In the genomic region with DNA sequence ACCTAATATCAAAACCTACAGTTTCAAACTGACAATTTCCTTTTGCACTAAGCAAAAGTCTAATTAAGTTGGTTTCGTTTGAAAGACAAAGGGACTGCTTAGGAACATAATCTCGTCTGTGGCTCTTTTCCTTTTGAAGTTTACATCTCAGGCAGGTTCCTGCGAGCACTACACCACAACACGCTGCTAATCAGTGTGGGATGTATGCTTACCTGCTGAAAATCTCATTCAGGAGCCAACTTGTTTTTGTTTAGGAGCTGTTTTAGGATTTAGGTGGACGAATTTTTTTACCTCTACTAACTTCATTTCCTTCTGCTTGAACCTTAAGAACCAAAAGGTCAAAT, we compare ENCODE assay signal across 8 mouse cellular contexts. TPM values are rescaled to one million over a fixed set of nuclear protein-coding genes. Genes with fewer than 3 reads are reported as not detected.
DNase-seq lines count a peak whose midpoint lies in the region; ATAC-seq and TF ChIP-seq lines count a peak whose summit lies in the region.

No protein-coding gene starts in this region.

- ATAC-seq in embryonic facial prominence, embryonic 12.5 days (ENCODE audit: insufficient number of reproducible peaks, insufficient read depth, low FRiP score, low TSS enrichment) = peak; percentile 19; the same call in 1 of the 2 replicates
- ATAC-seq in intestine, embryonic 14.5 days (replicated peaks; ENCODE audit: low FRiP score, low TSS enrichment, low read depth) = peak; percentile 17; the same call in 1 of the 2 replicates
- ATAC-seq in midbrain, embryonic 16.5 days = peak; percentile 75

- peak overlapping the region; percentile 66 for H3K4me2 ChIP-seq in embryonic facial prominence, embryonic 12.5 days (replicated peaks)
- peak overlapping the region; percentile 64 for H3K4me2 ChIP-seq in intestine, embryonic 14.5 days (ENCODE audit: low read length)
- H3K4me2 ChIP-seq in midbrain, embryonic 16.5 days (ENCODE audit: low read length) = peak overlapping the region; percentile 65

- WGBS in kidney, adult 2 months = 8% methylated on average over 5 of the region's 5 CpGs
- 20% methylated on average over 5 of the region's 5 CpGs for WGBS in embryonic facial prominence, embryonic 12.5 days
- 21% methylated on average over 5 of the region's 5 CpGs for WGBS in intestine, embryonic 14.5 days
- WGBS in midbrain, embryonic 16.5 days = 16% methylated on average over 5 of the region's 5 CpGs

- no peaks in the 10 kb centered on the region for H3K36me3 ChIP-seq in kidney, adult 2 months (ENCODE audit: control insufficient read depth, insufficient read depth, low read length)
- no peaks in the 10 kb centered on the region for H3K36me3 ChIP-seq in embryonic facial prominence, embryonic 12.5 days
- H3K36me3 ChIP-seq in intestine, embryonic 14.5 days (ENCODE audit: control insufficient read depth, insufficient read depth, low read length) = no peaks in the 10 kb centered on the region
- H3K36me3 ChIP-seq in midbrain, embryonic 16.5 days (ENCODE audit: control insufficient read depth, insufficient read depth, low read length) = no peaks in the 10 kb centered on the region; the same call in 1 of the 2 replicates

- no peak for TF ChIP-seq CTCF in kidney, adult 2 months (conservative IDR thresholded peaks at IDR 0.05; ENCODE audit: insufficient read depth, insufficient read length, low read depth, low read length)

- H3K27me3 ChIP-seq in kidney, adult 2 months (replicated peaks; ENCODE audit: control insufficient read depth, insufficient read depth, low read length) = no peaks in the 10 kb centered on the region
- H3K27me3 ChIP-seq in embryonic facial prominence, embryonic 12.5 days = no peaks in the 10 kb centered on the region
- H3K27me3 ChIP-seq in intestine, embryonic 14.5 days (replicated peaks; ENCODE audit: control insufficient read depth, insufficient read depth, low read length) = no peaks in the 10 kb centered on the region
- H3K27me3 ChIP-seq in midbrain, embryonic 16.5 days (ENCODE audit: control insufficient read depth, insufficient read depth, low read depth, low read length) = no peaks in the 10 kb centered on the region

- H3K4me3 ChIP-seq in kidney, adult 2 months (ENCODE audit: insufficient read depth, low read depth, low read length) = peak overlapping the region; percentile 67
- peak overlapping the region; percentile 76 for H3K4me3 ChIP-seq in embryonic facial prominence, embryonic 12.5 days
- peak overlapping the region; percentile 78 for H3K4me3 ChIP-seq in intestine, embryonic 14.5 days (ENCODE audit: low read depth, low read length)
- peak overlapping the region; percentile 76 for H3K4me3 ChIP-seq in midbrain, embryonic 16.5 days (ENCODE audit: low read depth, low read length)

- DNase-seq in kidney, adult 2 months = no peak
- no peak for DNase-seq in kidney, adult 8-10 months
- DNase-seq in intestine, embryonic 14.5 days (ENCODE audit: low spot score) = no peak
- DNase-seq in urinary bladder, postnatal 25 days (ENCODE audit: low spot score) = no peak
- no peak for DNase-seq in thymus, postnatal 14 days
- no peak for DNase-seq in adrenal gland, postnatal 10 days

- H3K4me1 ChIP-seq in kidney, adult 2 months (ENCODE audit: control insufficient read depth, insufficient read depth, low read length) = peaks cover 6% of the 10 kb centered on the region
- peaks cover 4% of the 10 kb centered on the region; the same call in 1 of the 2 replicates for H3K4me1 ChIP-seq in embryonic facial prominence, embryonic 12.5 days
- H3K4me1 ChIP-seq in intestine, embryonic 14.5 days (replicated peaks; ENCODE audit: control insufficient read depth, insufficient read depth, low read length) = 0 out of 2 replicates have a peak, but pooled peaks cover 3% of the 10 kb centered on the region
- peaks cover 9% of the 10 kb centered on the region for H3K4me1 ChIP-seq in midbrain, embryonic 16.5 days (ENCODE audit: control insufficient read depth, insufficient read depth, low read length)

- no peaks in the 10 kb centered on the region for H3K9me3 ChIP-seq in embryonic facial prominence, embryonic 12.5 days
- H3K9me3 ChIP-seq in intestine, embryonic 14.5 days (ENCODE audit: control insufficient read depth, low read length) = no peaks in the 10 kb centered on the region
- no peaks in the 10 kb centered on the region for H3K9me3 ChIP-seq in midbrain, embryonic 16.5 days (replicated peaks; ENCODE audit: control insufficient read depth, low read length, poor library complexity, severe bottlenecking)

- peak overlapping the region; percentile 29; the same call in 1 of the 2 replicates for H3K27ac ChIP-seq in kidney, adult 2 months (ENCODE audit: insufficient read depth, low read depth, low read length)
- peak overlapping the region; percentile 76; the same call in 1 of the 2 replicates for H3K27ac ChIP-seq in embryonic facial prominence, embryonic 12.5 days
- 0 out of 2 replicates have a peak overlapping the region, but pooled peaks have one; percentile 78 for H3K27ac ChIP-seq in intestine, embryonic 14.5 days (ENCODE audit: low read depth)
- H3K27ac ChIP-seq in midbrain, embryonic 16.5 days (ENCODE audit: low read length) = peak overlapping the region; percentile 95

- no peak for TF ChIP-seq POLR2A in kidney, adult 2 months (IDR thresholded peaks at IDR 0.05; ENCODE audit: low read depth, low read length)

- no peak overlapping the region for H3K9ac ChIP-seq in embryonic facial prominence, embryonic 12.5 days
- peak overlapping the region; percentile 68; the same call in 1 of the 2 replicates for H3K9ac ChIP-seq in intestine, embryonic 14.5 days (ENCODE audit: low read length)
- peak overlapping the region; percentile 56 for H3K9ac ChIP-seq in midbrain, embryonic 16.5 days (ENCODE audit: low read depth, low read length)

RNA-seq across cellular contexts. Expression of a gene that starts 0.4 kb away (rescaled TPM):
- polyA plus RNA-seq in kidney, adult 2 months (2012; rRNA removed) = 3.8 and 4.5 TPM in 2 replicates
- 15.5 and 16.8 TPM in 2 replicates for polyA plus RNA-seq in embryonic facial prominence, embryonic 12.5 days (2016; fragmentation: Nextera tagmentation; extraction: Ambion mirVana)
- polyA plus RNA-seq in intestine, embryonic 14.5 days (2014; fragmentation: Nextera tagmentation; extraction: Ambion mirVana) = 9.5 and 12.3 TPM in 2 replicates
- 16.1 and 17.2 TPM in 2 replicates for polyA plus RNA-seq in midbrain, embryonic 16.5 days (2015; fragmentation: Nextera tagmentation; extraction: Ambion mirVana)
- 1 to 10 TPM; 4.8 to 7.1 TPM for total RNA-seq in adrenal gland, postnatal 10 days (2021)

RNA-seq across cellular contexts. Expression of a gene that starts 38.6 kb away (rescaled TPM):
- polyA plus RNA-seq in kidney, adult 2 months (2012; rRNA removed) = 39.0 and 40.9 TPM in 2 replicates
- polyA plus RNA-seq in embryonic facial prominence, embryonic 12.5 days (2016; fragmentation: Nextera tagmentation; extraction: Ambion mirVana) = 66.6 and 67.6 TPM in 2 replicates
- 29.3 and 30.9 TPM in 2 replicates for polyA plus RNA-seq in intestine, embryonic 14.5 days (2014; fragmentation: Nextera tagmentation; extraction: Ambion mirVana)
- 5.3 and 5.4 TPM in 2 replicates for polyA plus RNA-seq in midbrain, embryonic 16.5 days (2015; fragmentation: Nextera tagmentation; extraction: Ambion mirVana)
- total RNA-seq in adrenal gland, postnatal 10 days (2021) = 10 to 100 TPM; 64.3 to 69.4 TPM

Comparison
In these comparisons a context has a peak if more than half of its experiments do, and no peak if none do; other contexts are left out.
1. H3K27ac ChIP-seq: peak in every context shown above with its lines; median percentile 95 in midbrain, embryonic 16.5 days; 78 in intestine, embryonic 14.5 days; 76 in embryonic facial prominence, embryonic 12.5 days; 29 in kidney, adult 2 months.
2. ATAC-seq: peak in every context shown above with its lines; median percentile 75 in midbrain, embryonic 16.5 days; 19 in embryonic facial prominence, embryonic 12.5 days; 17 in intestine, embryonic 14.5 days.